Mouse (Mus musculus): ENCODE measurements around the gene Cpt2.

The Cpt2 gene

DNA sequence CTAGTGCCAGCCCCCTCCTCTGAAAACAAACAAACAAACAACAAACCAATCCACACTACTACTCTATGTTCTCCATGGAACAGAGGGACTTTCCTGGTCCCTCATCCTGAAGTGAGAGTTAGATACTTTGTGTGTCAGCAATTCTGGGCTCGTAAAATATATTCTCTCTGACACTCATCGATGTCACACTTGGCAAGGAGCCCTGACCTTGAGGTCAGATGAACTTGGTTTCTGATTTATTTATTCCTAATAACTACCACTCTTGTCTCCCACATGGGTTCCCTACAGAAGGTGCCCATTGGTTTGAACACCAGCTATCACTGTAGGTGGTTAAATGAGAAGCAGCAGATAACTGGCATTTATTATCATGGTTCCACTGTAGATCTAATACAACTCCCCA is 3.1 kb downstream of the Cpt2 start:
- no peak for DNase-seq

DNA sequence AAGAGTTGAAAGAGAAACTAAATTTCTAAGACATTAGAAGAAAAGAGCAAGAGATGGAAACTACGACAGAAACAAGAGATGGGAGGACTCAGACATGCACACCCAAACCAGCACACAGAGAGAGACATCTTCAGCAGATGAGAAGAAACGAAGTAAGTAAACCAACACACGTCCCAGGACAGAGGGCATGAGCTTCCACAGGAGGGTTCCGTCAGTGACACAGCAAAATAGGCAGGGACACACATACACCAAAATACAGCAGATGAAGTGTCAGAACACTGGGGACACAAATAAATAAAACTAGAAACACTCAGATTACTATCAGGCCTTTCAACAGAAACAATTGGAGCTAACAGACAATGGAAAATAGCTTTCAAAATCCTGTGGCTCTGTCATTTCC is 13.4 kb downstream of the Cpt2 start:
- no peak for DNase-seq

DNA sequence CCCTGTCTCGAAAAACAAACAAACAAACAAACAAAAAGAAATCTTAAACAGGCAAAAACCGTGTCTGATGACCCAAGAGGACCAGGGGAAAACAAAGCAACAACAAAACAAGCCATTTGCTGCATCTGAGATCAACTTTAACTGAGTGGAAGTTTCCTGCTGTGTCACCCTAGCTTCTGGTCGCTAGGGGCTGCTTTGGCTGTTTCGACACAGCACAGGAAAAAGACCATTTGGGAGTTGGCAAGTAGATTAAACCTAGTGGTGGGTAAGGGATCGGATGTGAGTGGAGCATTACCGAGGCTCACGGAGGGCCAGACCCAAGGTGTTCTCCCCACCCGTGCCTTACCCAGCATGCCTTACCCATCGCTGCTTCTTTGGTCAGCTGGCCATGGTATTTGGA is 16.8 kb downstream of the Cpt2 start:
- no peak for DNase-seq

DNA sequence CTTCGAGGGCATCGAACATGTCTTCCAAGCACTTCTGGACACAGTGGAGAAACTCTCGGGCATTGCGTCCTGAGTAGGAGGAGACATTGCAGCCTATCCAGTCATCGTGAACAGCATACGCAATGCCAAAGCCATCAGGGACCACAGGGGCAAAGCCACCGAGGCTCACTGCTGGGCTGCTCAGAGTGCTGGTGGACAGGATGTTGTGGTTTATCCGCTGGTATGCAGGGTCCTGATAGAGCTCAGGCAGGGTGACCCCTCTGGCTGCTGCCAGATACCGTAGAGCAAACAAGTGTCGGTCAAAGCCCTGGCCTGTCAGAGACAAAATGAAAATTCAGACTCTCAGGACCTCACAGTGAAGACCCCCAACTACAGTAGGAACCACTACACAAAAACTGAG is 19.2 kb downstream of the Cpt2 start:
- DNase-seq = no peak

DNA sequence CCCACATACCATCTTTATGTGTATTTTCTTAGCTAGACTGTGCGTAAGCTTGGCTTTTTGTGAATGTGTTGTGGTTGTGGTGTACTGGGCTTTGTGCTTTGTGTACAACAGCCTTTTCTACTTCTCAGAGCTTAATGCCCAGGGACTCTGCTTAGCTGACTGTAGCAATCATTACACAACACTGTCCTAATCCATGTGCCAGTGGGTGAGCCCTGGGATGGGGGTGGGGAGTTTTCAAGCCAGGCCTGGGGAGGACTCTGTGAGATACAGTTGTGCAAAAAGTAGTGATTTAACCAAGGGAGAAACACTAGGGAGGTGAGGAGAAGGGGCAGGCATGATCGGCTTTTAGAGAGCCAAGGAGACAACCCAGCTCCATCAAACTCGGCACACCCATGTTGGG is 23.2 kb downstream of the Cpt2 start:
- no peak for DNase-seq

DNA sequence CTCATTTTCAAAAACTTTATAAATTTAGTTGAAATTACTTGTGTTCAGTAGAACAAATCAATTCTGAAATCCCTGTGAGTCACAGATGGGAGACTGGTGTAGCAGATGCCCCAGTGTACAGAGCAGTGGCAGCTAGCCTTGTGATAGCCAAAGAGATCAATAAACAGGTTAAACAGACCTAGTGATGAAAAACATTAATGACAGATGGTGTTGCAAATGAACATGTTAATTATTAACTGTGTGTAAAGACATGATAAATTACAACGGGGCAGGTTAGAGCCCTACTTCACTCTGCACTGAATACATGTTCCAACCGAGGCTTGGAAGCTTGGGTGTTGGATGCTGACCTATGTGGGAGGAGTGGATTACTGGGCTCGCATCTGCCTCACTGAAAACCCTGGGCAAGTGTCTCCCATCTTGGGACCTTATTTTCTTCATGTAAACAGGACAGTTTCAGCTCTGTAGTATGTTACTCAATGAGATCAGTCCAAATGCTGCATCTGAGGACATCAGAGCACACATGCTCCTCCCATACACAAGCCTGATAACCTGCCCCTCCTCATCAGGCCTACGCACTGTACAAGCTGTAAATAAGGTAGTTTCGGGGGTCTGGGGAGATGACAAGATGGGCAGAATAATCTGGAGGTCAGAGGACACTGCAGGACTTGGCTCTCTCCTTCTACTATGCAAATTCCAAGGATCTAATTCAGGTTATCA is 24.0 kb downstream of the Cpt2 start:
- DNase-seq = no peak

DNA sequence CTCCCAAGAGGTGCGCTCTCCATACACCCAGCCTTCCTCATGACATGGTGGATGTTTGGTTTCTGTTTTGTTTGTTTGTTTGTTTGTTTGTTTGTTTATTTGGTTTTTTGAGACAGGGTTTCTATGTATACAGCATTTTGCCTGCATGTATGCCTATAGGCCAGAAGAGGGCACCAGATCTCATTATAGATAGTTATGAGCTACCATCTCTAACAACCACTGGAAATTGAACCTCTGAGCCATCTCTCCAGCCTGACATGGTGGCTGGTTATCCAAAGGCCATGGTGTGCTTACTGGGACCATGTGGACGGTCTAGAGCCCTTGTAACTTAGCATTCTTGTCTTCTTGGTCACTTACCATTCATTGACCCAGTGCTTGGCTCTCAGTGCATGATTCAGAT is 30.7 kb downstream of the Cpt2 start:
- DNase-seq = peak; percentile 49

DNA sequence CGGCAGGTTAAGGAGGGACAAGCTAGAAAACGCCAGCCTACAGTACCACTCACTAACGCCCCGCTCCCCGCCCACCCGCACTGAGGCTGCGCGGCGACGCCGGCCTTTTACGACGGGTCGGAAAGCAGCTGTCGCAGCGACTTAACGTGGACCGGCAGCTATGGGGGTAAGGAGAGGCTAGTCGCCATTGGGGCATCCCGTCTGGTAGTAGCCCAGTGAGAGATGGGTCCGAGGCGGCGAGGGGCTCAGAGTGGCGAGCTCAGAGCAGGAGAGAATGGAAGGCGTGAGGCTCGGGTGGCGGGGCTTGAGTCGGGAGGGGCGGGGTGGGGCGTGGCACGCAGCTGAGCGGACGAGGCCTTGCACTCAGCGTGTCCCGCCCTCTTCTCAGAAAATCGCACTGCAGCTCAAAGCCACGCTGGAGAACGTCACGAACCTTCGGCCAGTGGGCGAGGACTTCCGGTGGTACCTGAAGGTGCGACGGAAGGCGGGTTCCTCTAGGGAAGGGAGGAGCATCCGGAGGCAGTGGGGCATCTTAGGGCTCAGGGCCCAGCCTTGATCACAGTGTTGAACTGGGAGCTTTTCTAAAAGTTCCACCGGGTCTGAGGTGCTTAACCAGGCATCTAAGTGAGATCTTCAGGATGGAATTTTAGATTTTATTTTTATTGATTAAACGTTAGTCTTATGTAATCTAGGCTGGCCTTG is 33.5 kb downstream of the Cpt2 start, which contains the start of gene 0610037L13Rik:
Gene 0610037L13Rik (plus strand): TSS at position 83 of the 702 bp plus-strand sequence.
- DNase-seq = peak; percentile 96

DNA sequence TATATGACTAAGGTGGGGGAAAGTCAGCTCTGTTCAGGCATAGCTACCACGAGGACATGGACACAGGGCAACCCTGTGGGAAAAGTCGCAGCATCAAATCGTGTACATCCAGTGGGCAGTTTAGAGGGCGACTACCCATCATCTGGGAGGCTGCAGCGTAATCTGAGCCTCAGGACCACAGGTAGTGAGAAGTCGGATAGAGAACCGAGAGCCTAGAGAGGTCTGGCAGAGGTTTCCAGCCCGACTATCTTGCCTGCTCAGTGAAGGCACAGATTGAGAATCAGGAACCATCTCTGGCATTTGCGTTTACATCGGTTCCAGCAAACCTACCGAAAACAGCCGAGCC is 34.1 kb downstream of the Cpt2 start:
- DNase-seq = no peak

DNA sequence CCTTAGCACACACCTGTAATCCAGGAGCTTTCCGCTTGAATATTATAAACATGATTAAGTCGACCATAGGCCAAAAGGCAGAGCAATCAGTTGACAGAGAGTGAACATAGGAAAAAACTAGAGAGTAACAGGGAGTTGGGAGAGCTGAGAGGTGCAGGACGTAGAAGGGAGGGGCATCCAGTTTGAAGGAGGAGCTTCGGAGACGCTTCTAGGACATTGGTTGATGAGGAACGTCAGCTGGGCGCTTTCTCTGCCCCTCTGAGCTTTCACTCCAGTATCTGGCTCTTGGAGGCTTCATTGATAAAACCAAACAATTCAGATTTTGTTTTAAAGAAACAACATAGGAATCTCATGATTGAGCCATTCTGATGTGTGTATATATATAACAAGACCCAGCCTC is 37.0 kb downstream of the Cpt2 start:
- DNase-seq = no peak

DNA sequence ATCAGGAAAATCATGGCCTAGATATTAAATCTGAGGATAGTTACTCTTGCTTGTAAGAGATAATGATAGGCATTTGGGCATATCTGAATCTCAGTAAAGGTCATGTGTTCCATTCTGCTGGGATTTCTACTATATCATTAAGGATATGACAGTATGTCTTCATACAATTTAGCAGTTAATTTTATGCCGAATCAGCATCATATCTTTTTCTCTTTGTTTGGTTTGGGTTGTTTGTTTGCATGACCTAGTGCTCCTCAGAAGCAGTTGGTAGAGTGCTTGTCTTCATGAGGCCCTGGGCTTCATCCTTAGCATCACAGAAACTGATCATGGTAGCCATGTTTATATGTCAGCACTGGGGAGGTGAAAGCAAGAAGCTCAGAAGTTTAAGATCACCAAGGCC is 41.8 kb downstream of the Cpt2 start:
- DNase-seq = no peak

DNA sequence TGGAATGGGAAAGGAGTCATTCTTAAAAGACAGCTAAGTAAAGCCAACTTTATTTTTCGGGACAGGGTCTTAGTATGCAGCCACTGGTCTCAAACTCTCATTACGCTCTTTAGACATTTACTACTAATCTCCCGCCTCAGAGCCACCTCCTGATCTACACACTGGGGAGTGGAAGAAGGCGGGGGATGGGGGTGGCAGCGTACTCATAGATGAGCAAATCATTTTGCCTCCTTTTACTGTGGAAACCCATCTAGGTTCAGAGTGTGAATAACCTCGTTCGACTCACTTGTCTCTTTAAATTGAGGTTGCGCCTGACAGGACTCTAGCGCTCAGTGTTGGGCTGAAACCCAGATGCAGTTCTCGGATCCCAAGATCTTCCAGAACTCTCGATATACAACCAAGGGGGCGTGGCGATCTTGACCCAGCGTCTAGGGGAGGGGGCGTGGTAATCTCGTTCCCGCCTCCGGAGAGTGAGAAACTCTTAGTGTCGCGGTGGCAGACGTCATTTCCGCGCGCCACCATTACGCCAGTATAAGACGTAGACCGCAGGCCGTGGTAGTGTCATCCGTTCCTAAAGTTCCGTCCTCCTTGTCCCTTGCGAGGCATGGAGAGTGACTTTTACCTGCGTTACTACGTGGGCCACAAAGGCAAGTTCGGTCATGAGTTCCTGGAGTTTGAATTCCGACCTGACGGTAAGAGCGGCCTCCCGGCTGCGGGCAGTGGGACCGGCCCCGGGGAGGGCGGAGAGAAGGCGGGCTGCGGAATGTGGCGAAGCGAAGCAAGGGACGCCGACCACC is 44.0 kb downstream of the Cpt2 start, which contains the start of gene Magoh:
Gene Magoh (plus strand): TSS at position 502 of the 797 bp plus-strand sequence.
- DNase-seq = peak; percentile 96

DNA sequence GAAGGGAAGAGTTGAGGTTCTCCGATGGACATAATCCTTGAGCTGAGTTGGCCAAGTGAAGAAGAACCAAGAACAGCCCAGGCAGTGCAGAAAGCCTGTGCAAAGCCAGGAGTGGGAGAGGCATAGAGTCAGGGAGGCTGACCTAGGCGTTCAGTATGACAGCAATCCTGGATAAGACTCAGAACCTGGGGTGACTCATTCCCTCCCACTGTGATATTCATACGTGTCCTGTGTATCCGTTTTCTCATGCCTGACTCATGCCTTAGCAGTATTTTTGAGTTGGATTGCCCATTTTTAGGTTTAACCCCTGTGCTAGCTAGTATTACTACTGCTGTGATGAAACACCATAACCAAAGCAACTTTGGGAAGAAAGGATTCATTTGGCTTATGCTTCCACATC is 58.5 kb downstream of the Cpt2 start:
- no peak for DNase-seq

DNA sequence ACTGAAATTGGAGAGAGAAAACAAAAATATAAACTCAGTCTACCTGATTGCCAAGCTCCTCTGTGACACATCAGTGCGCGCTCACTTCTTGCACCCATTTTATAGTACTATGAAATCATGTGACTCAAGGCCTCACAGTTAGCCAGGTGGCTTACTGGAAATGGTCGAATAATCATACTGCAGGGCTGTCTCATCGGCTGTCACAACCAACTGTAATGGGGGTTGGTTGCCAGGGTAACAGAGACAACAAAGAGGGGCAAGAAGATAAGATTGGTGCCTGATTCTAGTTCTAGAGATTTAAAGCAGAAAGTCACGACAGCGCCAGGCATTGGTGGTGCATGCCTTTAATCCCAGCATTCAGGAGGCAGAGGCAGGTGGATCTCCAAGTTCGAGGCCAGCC is 64.4 kb downstream of the Cpt2 start:
- no peak for DNase-seq

DNA sequence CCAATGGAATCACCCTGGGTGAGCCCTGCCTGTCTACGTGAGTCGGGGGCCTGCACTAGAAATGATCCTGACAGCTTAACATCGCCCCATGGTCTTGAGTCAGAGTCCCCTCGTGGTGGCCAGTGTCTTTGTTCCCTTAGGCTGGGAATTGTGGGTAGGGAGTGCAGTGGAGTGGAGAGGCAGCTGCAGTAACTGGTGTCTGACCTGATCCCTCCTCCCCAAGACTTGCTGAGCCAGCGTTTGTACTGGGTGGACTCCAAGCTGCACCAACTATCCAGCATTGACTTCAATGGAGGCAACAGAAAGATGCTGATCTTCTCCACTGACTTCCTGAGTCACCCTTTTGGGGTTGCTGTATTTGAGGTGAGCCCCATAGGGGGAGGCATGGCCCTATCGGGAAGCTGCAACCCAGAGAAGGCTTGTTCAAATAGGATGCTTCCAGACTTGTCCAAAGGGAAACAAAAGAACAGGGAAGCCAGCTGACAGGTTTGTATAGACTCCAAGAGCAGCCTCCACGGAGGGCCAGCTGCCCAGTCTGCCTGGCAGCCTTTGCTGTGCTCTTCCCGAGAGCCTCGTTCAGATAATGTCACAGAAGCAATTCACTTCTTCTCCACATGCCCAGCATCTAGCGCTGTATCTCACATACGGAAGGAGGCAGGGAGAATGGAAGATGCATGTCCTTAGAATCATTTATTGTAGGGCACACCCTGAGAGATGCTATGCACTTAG is 66.3 kb downstream of the Cpt2 start:
- peak; percentile 56 for DNase-seq
